Mouse (Mus musculus) thymus, adult 2 months (tissue): ENCODE results near the gene Rit1. TPM values are rescaled to one million over a fixed set of nuclear protein-coding genes. Genes with fewer than 3 reads are reported as not detected.

ENCODE experiments used
- polyA plus RNA-seq: library from polyadenylated mRNA; depleted of rRNA; stranded (reverse); fragments of >200 nt; gene quantifications from 2 replicates; pipeline ENCODE4 v1.2.3, GENCODE M21; 2012; rRNA removed

Rit1 gene
- polyA plus RNA-seq, 1 experiment = 44.5 TPM

Other genes starting within 250 kb of the Rit1 start
- 59.3 and 61.1 TPM in 2 replicates for gene Lmna, start 206.9 kb upstream of the Rit1 start, polyA plus RNA-seq
- gene Mex3a, start 184.4 kb upstream of the Rit1 start, polyA plus RNA-seq = 22.0 and 24.2 TPM in 2 replicates
- gene Rab25, start 168.5 kb upstream of the Rit1 start, polyA plus RNA-seq = 6.3 and 9.3 TPM in 2 replicates
- 128 and 141 TPM in 2 replicates for gene Lamtor2, start 163.8 kb upstream of the Rit1 start, polyA plus RNA-seq
- 80.5 and 82.1 TPM in 2 replicates for gene Ubqln4, start 163.1 kb upstream of the Rit1 start, polyA plus RNA-seq
- gene Ssr2, start 141.0 kb upstream of the Rit1 start, polyA plus RNA-seq = 196 and 206 TPM in 2 replicates
- gene Arhgef2, start 110.9 kb upstream of the Rit1 start, polyA plus RNA-seq = 164 and 192 TPM in 2 replicates
- gene Rxfp4, start 63.7 kb upstream of the Rit1 start, polyA plus RNA-seq = not detected in 2 replicates
- 116 and 124 TPM in 2 replicates for gene Khdc4, start 31.0 kb upstream of the Rit1 start, polyA plus RNA-seq
- gene Syt11, start 58.3 kb downstream of the Rit1 start, polyA plus RNA-seq = 3.2 and 3.5 TPM in 2 replicates
- gene Gon4l, start 118.4 kb downstream of the Rit1 start, polyA plus RNA-seq = 25.1 and 26.5 TPM in 2 replicates
- 36.5 and 40.7 TPM in 2 replicates for gene Msto1, start 197.2 kb downstream of the Rit1 start, polyA plus RNA-seq
- 12.3 and 12.8 TPM in 2 replicates for gene Ash1l, start 233.8 kb downstream of the Rit1 start, polyA plus RNA-seq
- 81.2 and 91.7 TPM in 2 replicates for gene Dap3, start 234.3 kb downstream of the Rit1 start, polyA plus RNA-seq